Mouse (Mus musculus) MEL (cell line): ENCODE measurements at regions not wholly inside any gene's neighbourhood (a gene's known extent, or its start where the extent isn't known, plus 50 kb on each side); places are given as distances from the start of the nearest gene placed in this dataset.

ENCODE experiments used
- DNase-seq: peaks from one replicate; pipeline ENCODE4 v3.0.0; 2011; ENCODE audit warnings: low read depth, low spot score
- H3K27ac ChIP-seq: 2 replicates; pipeline ENCODE4 v1.5.1; 2012; ENCODE audit warnings: low read depth, mild to moderate bottlenecking, control low read depth, low read length, moderate library complexity; ENCODE audit not compliant: control insufficient read depth
- H3K27me3 ChIP-seq, 2 experiments: fragments of 150-350 bp in 1 of 2; sonication (generic) in 1 of 2; 2 replicates each; pipeline ENCODE4 v1.6.1; 2012; ENCODE audit warnings: low read length in 2 of 2, mild to moderate bottlenecking in 2 of 2, improper control_type of control experiment in 1 of 2, moderate library complexity in 1 of 2; ENCODE audit not compliant: insufficient read depth in 2 of 2, control insufficient read depth in 1 of 2
- H3K36me3 ChIP-seq, 2 experiments: 2 replicates each; pipeline ENCODE4 v1.6.1; 2012 to 2014; ENCODE audit warnings: low read length in 2 of 2, improper control_type of control experiment in 1 of 2, inconsistent platforms in 1 of 2, mild to moderate bottlenecking in 1 of 2; ENCODE audit not compliant: insufficient read depth in 2 of 2, control insufficient read depth in 1 of 2
- H3K4me1 ChIP-seq, 2 experiments: fragments of 150-350 bp in 1 of 2; sonication (generic) in 1 of 2; 2 replicates each; pipeline ENCODE4 v1.6.1; 2012; ENCODE audit warnings: low read length in 2 of 2, improper control_type of control experiment in 1 of 2, mild to moderate bottlenecking in 1 of 2; ENCODE audit not compliant: insufficient read depth in 2 of 2, control insufficient read depth in 1 of 2
- H3K4me3 ChIP-seq, 2 experiments: fragments of 150-350 bp in 1 of 2; sonication (generic) in 1 of 2; 2 replicates each; pipeline ENCODE4 v1.5.1; 2012; ENCODE audit warnings: low read depth in 2 of 2, low read length in 2 of 2, mild to moderate bottlenecking in 2 of 2, moderate library complexity in 2 of 2, control low read depth in 1 of 2, improper control_type of control experiment in 1 of 2; ENCODE audit not compliant: control insufficient read depth in 1 of 2, insufficient read depth in 1 of 2
- H3K79me2 ChIP-seq: 2 replicates; pipeline ENCODE4 v1.6.1; 2012; ENCODE audit warnings: mild to moderate bottlenecking, low read length, moderate library complexity; ENCODE audit not compliant: control insufficient read depth, poor library complexity, insufficient read depth
- H3K9ac ChIP-seq: 2 replicates; pipeline ENCODE4 v1.6.1; 2012; ENCODE audit warnings: low read depth, mild to moderate bottlenecking, control low read depth, low read length, moderate library complexity; ENCODE audit not compliant: control insufficient read depth, poor library complexity, severe bottlenecking
- H3K9me3 ChIP-seq: fragments of 150-350 bp; sonication (generic); replicated peaks from 2 replicates; pipeline ENCODE4 v1.6.1; 2012; ENCODE audit warnings: mild to moderate bottlenecking, low read length, improper control_type of control experiment, moderate library complexity; ENCODE audit not compliant: insufficient read depth
- BHLHE40 ChIP-seq: IDR thresholded peaks from 2 replicates; pipeline ENCODE4 v1.6.1; 2012; ENCODE audit warnings: low read depth, mild to moderate bottlenecking, inconsistent platforms, low read length, improper control_type of control experiment, borderline replicate concordance
- CHD2 ChIP-seq: IDR thresholded peaks from 2 replicates; pipeline ENCODE4 v1.6.1; 2011; ENCODE audit warnings: low read length, improper control_type of control experiment
- CTCF ChIP-seq, 3 experiments: IDR thresholded peaks in 2 of 3; conservative IDR thresholded peaks in 1 of 3; 2 replicates each; pipeline ENCODE4 v1.5.1; 2011 to 2012; ENCODE audit warnings: low read length in 3 of 3, low read depth in 2 of 3, mild to moderate bottlenecking in 2 of 3, improper control_type of control experiment in 1 of 3, inconsistent platforms in 1 of 3, mixed read lengths in 1 of 3, moderate library complexity in 1 of 3; ENCODE audit not compliant: control insufficient read depth in 1 of 3, insufficient read depth in 1 of 3, poor library complexity in 1 of 3, severe bottlenecking in 1 of 3
- E2F4 ChIP-seq: IDR thresholded peaks from 2 replicates; pipeline ENCODE4 v1.6.1; 2011; ENCODE audit warnings: low read depth, low read length, improper control_type of control experiment, borderline replicate concordance
- EP300 ChIP-seq, 2 experiments: IDR thresholded peaks; 2 replicates each; pipeline ENCODE4 v1.6.1; 2011; ENCODE audit warnings: improper control_type of control experiment in 2 of 2, low read length in 2 of 2, low read depth in 1 of 2, mild to moderate bottlenecking in 1 of 2
- MAX ChIP-seq: IDR thresholded peaks from 2 replicates; pipeline ENCODE4 v1.6.1; 2011; ENCODE audit warnings: low read length, improper control_type of control experiment
- MAZ ChIP-seq: IDR thresholded peaks from 2 replicates; pipeline ENCODE4 v1.6.1; 2012; ENCODE audit warnings: low read depth, mild to moderate bottlenecking, inconsistent platforms, low read length, improper control_type of control experiment
- MXI1 ChIP-seq: IDR thresholded peaks from 2 replicates; pipeline ENCODE4 v1.6.1; 2011; ENCODE audit warnings: mild to moderate bottlenecking, low read depth, low read length, improper control_type of control experiment
- MYC ChIP-seq: IDR thresholded peaks from 2 replicates; pipeline ENCODE4 v1.6.1; 2011; ENCODE audit warnings: low read depth, mild to moderate bottlenecking, low read length, improper control_type of control experiment, moderate library complexity
- NELFE ChIP-seq: IDR thresholded peaks from 2 replicates; pipeline ENCODE4 v1.6.1; 2011; ENCODE audit warnings: low read depth, low read length, improper control_type of control experiment
- NRF1 ChIP-seq: IDR thresholded peaks from 2 replicates; pipeline ENCODE4 v1.6.1; 2014; ENCODE audit warnings: low read depth, mild to moderate bottlenecking, inconsistent platforms, low read length, improper control_type of control experiment, moderate library complexity; ENCODE audit not compliant: poor library complexity, insufficient read depth, severe bottlenecking
- POLR2A ChIP-seq, 2 experiments: IDR thresholded peaks; 2 replicates each; pipeline ENCODE4 v1.6.1; 2011 to 2012; ENCODE audit warnings: low read length in 2 of 2, mild to moderate bottlenecking in 2 of 2, control low read depth in 1 of 2, improper control_type of control experiment in 1 of 2, low read depth in 1 of 2, moderate library complexity in 1 of 2; ENCODE audit not compliant: control insufficient read depth in 1 of 2, insufficient read depth in 1 of 2, poor library complexity in 1 of 2
- POLR2AphosphoS2 ChIP-seq: IDR thresholded peaks from 2 replicates; pipeline ENCODE4 v1.6.1; 2011; ENCODE audit warnings: low read length, improper control_type of control experiment
- POLR2AphosphoS5 ChIP-seq: IDR thresholded peaks from 2 replicates; pipeline ENCODE4 v1.6.1; 2012; ENCODE audit warnings: low read depth, borderline replicate concordance, mild to moderate bottlenecking, inconsistent platforms, low read length, moderate library complexity, mixed read lengths
- SIN3A ChIP-seq: IDR thresholded peaks from 2 replicates; pipeline ENCODE4 v1.6.1; 2012; ENCODE audit warnings: low read length, improper control_type of control experiment, inconsistent platforms
- SMC3 ChIP-seq: IDR thresholded peaks from 2 replicates; pipeline ENCODE4 v1.6.1; 2011; ENCODE audit warnings: low read depth, low read length, improper control_type of control experiment
- TAL1 ChIP-seq: IDR thresholded peaks from 2 replicates; pipeline ENCODE4 v1.6.1; 2012; ENCODE audit warnings: mild to moderate bottlenecking, inconsistent platforms, low read length, moderate library complexity, mixed read lengths
- TBP ChIP-seq: IDR thresholded peaks from 2 replicates; pipeline ENCODE4 v1.8.0; 2011; ENCODE audit warnings: low read depth, low read length, improper control_type of control experiment
- UBTF ChIP-seq: IDR thresholded peaks from 2 replicates; pipeline ENCODE4 v1.6.1; 2012; ENCODE audit warnings: low read depth, mild to moderate bottlenecking, inconsistent platforms, low read length, improper control_type of control experiment, moderate library complexity, borderline replicate concordance; ENCODE audit not compliant: insufficient read depth
- USF1 ChIP-seq: IDR thresholded peaks from 2 replicates; pipeline ENCODE4 v1.6.1; 2014; ENCODE audit warnings: low read depth, mild to moderate bottlenecking, inconsistent platforms, low read length, improper control_type of control experiment, moderate library complexity
- USF2 ChIP-seq, 2 experiments: IDR thresholded peaks; 2 replicates each; pipeline ENCODE4 v1.6.1; 2011 to 2012; ENCODE audit warnings: improper control_type of control experiment in 2 of 2, low read length in 2 of 2, borderline replicate concordance in 1 of 2, inconsistent platforms in 1 of 2, low read depth in 1 of 2, mild to moderate bottlenecking in 1 of 2; ENCODE audit not compliant: insufficient read depth in 1 of 2
- ZC3H11A ChIP-seq: IDR thresholded peaks from 2 replicates; pipeline ENCODE4 v1.6.1; 2012; ENCODE audit warnings: low read depth, mild to moderate bottlenecking, inconsistent platforms, low read length, improper control_type of control experiment
- ZKSCAN1 ChIP-seq: IDR thresholded peaks from 2 replicates; pipeline ENCODE4 v1.6.1; 2012; ENCODE audit warnings: low read depth, mild to moderate bottlenecking, inconsistent platforms, low read length, improper control_type of control experiment, moderate library complexity
- ZMIZ1 ChIP-seq: IDR thresholded peaks from 2 replicates; pipeline ENCODE4 v1.6.1; 2012; ENCODE audit warnings: low read depth, mild to moderate bottlenecking, inconsistent platforms, low read length, improper control_type of control experiment, moderate library complexity
- ZNF384 ChIP-seq: IDR thresholded peaks from 2 replicates; pipeline ENCODE4 v1.6.1; 2012; ENCODE audit warnings: low read depth, mild to moderate bottlenecking, inconsistent platforms, low read length, improper control_type of control experiment

- no peaks in the 10 kb centered on the region for H3K9me3 ChIP-seq
- TF ChIP-seq MXI1, result no peak
- no peak overlapping the region for H3K9ac ChIP-seq
- DNase-seq, result no peak
- H3K79me2 ChIP-seq, result no peaks in the 10 kb centered on the region
- H3K27me3 ChIP-seq, result no peaks in the 10 kb centered on the region
- no peaks in the 10 kb centered on the region for H3K36me3 ChIP-seq
- H3K4me3 ChIP-seq, result no peak overlapping the region
- no peaks in the 10 kb centered on the region for H3K4me1 ChIP-seq
- H3K27ac ChIP-seq, result no peak overlapping the region
Observed at GRCm38 (mm10) chr11:114229763-114230162, 162.9 kb upstream of the Sdk2 start.

GRCm38 (mm10) chr11:114229196-114229595 lies 162.3 kb upstream of the Sdk2 start:
- no peak overlapping the region for H3K4me3 ChIP-seq
- DNase-seq, result no peak
- TF ChIP-seq MAZ, result no peak
- TF ChIP-seq NELFE, result no peak
- no peak for TF ChIP-seq ZKSCAN1
- no peak for TF ChIP-seq MYC
- TF ChIP-seq E2F4, result no peak
- no peak for TF ChIP-seq ZMIZ1
- no peak for TF ChIP-seq EP300 (IDR thresholded peaks at IDR 0.05; ENCODE audit: low read depth in 1 of 2, low read length in 2 of 2)
- TF ChIP-seq ZC3H11A, result no peak
- TF ChIP-seq POLR2A (IDR thresholded peaks at IDR 0.05; ENCODE audit: control insufficient read depth in 1 of 2, insufficient read depth in 1 of 2, low read depth in 1 of 2, low read length in 2 of 2, poor library complexity in 1 of 2), result no peak
- no peak for TF ChIP-seq TAL1
- no peak for TF ChIP-seq USF2 (IDR thresholded peaks at IDR 0.05; ENCODE audit: borderline replicate concordance in 1 of 2, insufficient read depth in 1 of 2, low read depth in 1 of 2, low read length in 2 of 2)
- TF ChIP-seq CHD2, result no peak
- TF ChIP-seq SMC3, result no peak
- TF ChIP-seq SIN3A, result no peak
- TF ChIP-seq BHLHE40, result no peak
- H3K27me3 ChIP-seq, result no peaks in the 10 kb centered on the region
- no peaks in the 10 kb centered on the region for H3K4me1 ChIP-seq
- no peaks in the 10 kb centered on the region for H3K79me2 ChIP-seq
- H3K9ac ChIP-seq, result no peak overlapping the region
- no peaks in the 10 kb centered on the region for H3K36me3 ChIP-seq
- no peak overlapping the region for H3K27ac ChIP-seq
- no peaks in the 10 kb centered on the region for H3K9me3 ChIP-seq

- Histone ChIP-seq H3K36me3 (no peaks in the 10 kb centered on the region), H3K4me1 (no peaks in the 10 kb centered on the region), H3K4me3 (no peak overlapping the region), H3K9me3 (no peaks in the 10 kb centered on the region), H3K27ac (no peak overlapping the region), H3K27me3 (no peaks in the 10 kb centered on the region), H3K9ac (no peak overlapping the region), H3K79me2 (no peaks in the 10 kb centered on the region)
- TF ChIP-seq CTCF (IDR thresholded peaks at IDR 0.05 in 2 of 3, conservative IDR thresholded peaks at IDR 0.05 in 1 of 3; ENCODE audit: control insufficient read depth in 1 of 3, insufficient read depth in 1 of 3, low read depth in 2 of 3, low read length in 3 of 3, poor library complexity in 1 of 3, severe bottlenecking in 1 of 3) (no peak), MAX (no peak), SMC3 (no peak), NRF1 (no peak), TAL1 (no peak), TBP (no peak), USF2 (IDR thresholded peaks at IDR 0.05; ENCODE audit: borderline replicate concordance in 1 of 2, insufficient read depth in 1 of 2, low read depth in 1 of 2, low read length in 2 of 2) (no peak), ZNF384 (no peak), ZC3H11A (no peak), USF1 (no peak), EP300 (IDR thresholded peaks at IDR 0.05; ENCODE audit: low read depth in 1 of 2, low read length in 2 of 2) (no peak), CHD2 (no peak), POLR2AphosphoS5 (no peak), UBTF (no peak), BHLHE40 (no peak), MYC (no peak), ZMIZ1 (no peak), POLR2AphosphoS2 (no peak)
- no peak for DNase-seq
Observed at GRCm38 (mm10) chr11:114226553-114226952, 159.7 kb upstream of the Sdk2 start.
